In the genomic region with DNA sequence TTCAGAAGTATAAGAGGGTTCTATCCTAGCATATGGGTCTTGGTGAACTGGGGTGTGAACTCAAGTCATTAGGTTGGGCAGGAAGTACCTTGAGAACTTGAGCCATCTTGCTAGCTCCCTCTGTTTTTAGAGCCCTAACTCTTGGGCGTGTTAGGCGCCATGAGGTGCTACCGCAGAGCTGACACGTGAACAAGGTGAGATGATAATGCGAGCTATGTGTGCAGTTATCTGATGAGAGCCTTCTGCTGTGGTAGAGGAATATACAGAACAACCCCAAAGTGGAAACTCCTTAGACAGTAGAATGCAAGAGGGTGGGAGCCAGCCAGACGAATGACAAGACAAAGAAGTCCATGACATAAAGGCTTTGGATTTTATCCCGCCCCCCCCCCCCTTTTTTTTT, we compare ENCODE assay signal across 26 mouse cellular contexts. TPM values are rescaled to one million over a fixed set of nuclear protein-coding genes. Genes with fewer than 3 reads are reported as not detected.
A peak's percentile ranks its signal among the peaks of the same experiment; 100 is the strongest.
DNase-seq lines count a peak whose midpoint lies in the region; ATAC-seq lines count a peak whose summit lies in the region.
"Had no signal": no experiment of that assay in that cellular context is flagged by ENCODE, and none has a peak within 500 bp of the region (broad histone marks: within the 10 kb centered on the region; RNA-seq: fewer than 3 reads in every experiment).

No protein-coding gene starts in this region.

- H3K9ac ChIP-seq in forebrain, embryonic 12.5 days = no peak overlapping the region
- H3K9ac ChIP-seq in limb, embryonic 12.5 days (replicated peaks) = no peak overlapping the region
- H3K9ac ChIP-seq in neural tube, embryonic 15.5 days (replicated peaks) = no peak overlapping the region
- H3K9ac ChIP-seq: heart, embryonic 12.5 days; liver, embryonic 12.5 days; lung, embryonic 15.5 days; stomach, embryonic 15.5 days had no signal

- ATAC-seq in forebrain, embryonic 12.5 days (ENCODE audit: low FRiP score) = no peak
- no peak for ATAC-seq in limb, embryonic 12.5 days (ENCODE audit: insufficient number of reproducible peaks, insufficient read depth, low FRiP score, low TSS enrichment, low read depth)
- ATAC-seq in activated CD4-positive, CD25-positive, alpha-beta regulatory T cell, adult 4 months = peak; percentile 26
- ATAC-seq in neural tube, embryonic 15.5 days (ENCODE audit: low FRiP score) = no peak
- ATAC-seq in megakaryocyte-erythroid progenitor cell, adult 5-6 weeks (replicated peaks; ENCODE audit: low FRiP score, low TSS enrichment, poor library complexity, severe bottlenecking) = no peak
- ATAC-seq: liver, embryonic 12.5 days had no signal

- peaks cover 49% of the 10 kb centered on the region for H3K4me1 ChIP-seq in forebrain, embryonic 12.5 days
- peaks cover 62% of the 10 kb centered on the region for H3K4me1 ChIP-seq in forebrain, embryonic 10.5 days
- peaks cover 36% of the 10 kb centered on the region for H3K4me1 ChIP-seq in limb, embryonic 12.5 days (replicated peaks)
- peaks cover 50% of the 10 kb centered on the region for H3K4me1 ChIP-seq in limb, embryonic 10.5 days
- peaks cover 29% of the 10 kb centered on the region for H3K4me1 ChIP-seq in neural tube, embryonic 15.5 days

- 76% methylated on average over 7 of the region's 7 CpGs for WGBS in forebrain, embryonic 12.5 days
- WGBS in forebrain, embryonic 10.5 days = 83% methylated on average over 7 of the region's 7 CpGs
- 80% methylated on average over 7 of the region's 7 CpGs for WGBS in limb, embryonic 12.5 days
- WGBS in limb, embryonic 10.5 days = 85% methylated on average over 7 of the region's 7 CpGs
- 80% methylated on average over 7 of the region's 7 CpGs for WGBS in neural tube, embryonic 15.5 days

- no peaks in the 10 kb centered on the region for H3K9me3 ChIP-seq in forebrain, embryonic 12.5 days
- H3K9me3 ChIP-seq in forebrain, embryonic 10.5 days = no peaks in the 10 kb centered on the region
- no peaks in the 10 kb centered on the region for H3K9me3 ChIP-seq in limb, embryonic 12.5 days
- no peaks in the 10 kb centered on the region for H3K9me3 ChIP-seq in limb, embryonic 10.5 days (replicated peaks)
- no peaks in the 10 kb centered on the region for H3K9me3 ChIP-seq in neural tube, embryonic 15.5 days (replicated peaks)
- H3K9me3 ChIP-seq: heart, embryonic 12.5 days; liver, embryonic 12.5 days; lung, embryonic 15.5 days; midbrain, embryonic 10.5 days; stomach, embryonic 15.5 days had no signal

- peak overlapping the region; percentile 84; the same call in 1 of the 2 replicates for H3K27ac ChIP-seq in forebrain, embryonic 12.5 days
- H3K27ac ChIP-seq in forebrain, embryonic 10.5 days = no peak overlapping the region
- H3K27ac ChIP-seq in limb, embryonic 12.5 days = 0 out of 2 replicates have a peak overlapping the region, but pooled peaks have one; percentile 20
- H3K27ac ChIP-seq in limb, embryonic 10.5 days = no peak overlapping the region
- H3K27ac ChIP-seq in neural tube, embryonic 15.5 days (replicated peaks) = peak overlapping the region; percentile 82
- H3K27ac ChIP-seq: liver, embryonic 12.5 days; midbrain, embryonic 10.5 days; stomach, embryonic 15.5 days had no signal

- peaks cover 38% of the 10 kb centered on the region for H3K36me3 ChIP-seq in forebrain, embryonic 12.5 days (replicated peaks)
- peaks cover 50% of the 10 kb centered on the region for H3K36me3 ChIP-seq in forebrain, embryonic 10.5 days (replicated peaks)
- H3K36me3 ChIP-seq in limb, embryonic 12.5 days = peaks cover 41% of the 10 kb centered on the region
- peaks cover 43% of the 10 kb centered on the region for H3K36me3 ChIP-seq in limb, embryonic 10.5 days
- H3K36me3 ChIP-seq in neural tube, embryonic 15.5 days = peaks cover 34% of the 10 kb centered on the region

- DNase-seq in forebrain, embryonic 10.5 days (ENCODE audit: extremely low spot score, low spot score) = no peak
- DNase-seq in limb, embryonic 10.5 days (ENCODE audit: low spot score) = no peak
- no peak for DNase-seq in left cerebral cortex, adult 8-10 months (ENCODE audit: low spot score in 2 of 2)
- DNase-seq: adrenal gland, adult 2 months; cerebellum, adult 9-10 months; gastrocnemius, postnatal 10 days; heart, adult 11 months; heart, postnatal 36 days; kidney, adult 18-20 months; kidney, postnatal 10 days; layer of hippocampus, postnatal 36 days; left cerebral cortex, postnatal 4 days; lung, postnatal 4 days; right cerebral cortex, postnatal 25 days; thymus, adult 18-20 months had no signal

- no peak overlapping the region for H3K4me3 ChIP-seq in forebrain, embryonic 12.5 days (replicated peaks)
- no peak overlapping the region for H3K4me3 ChIP-seq in forebrain, embryonic 10.5 days
- no peak overlapping the region for H3K4me3 ChIP-seq in limb, embryonic 12.5 days (replicated peaks)
- no peak overlapping the region for H3K4me3 ChIP-seq in limb, embryonic 10.5 days
- H3K4me3 ChIP-seq in neural tube, embryonic 15.5 days (replicated peaks) = no peak overlapping the region
- H3K4me3 ChIP-seq: heart, embryonic 12.5 days; layer of hippocampus, adult 2 months; liver, embryonic 12.5 days; lung, embryonic 15.5 days; midbrain, embryonic 10.5 days; stomach, embryonic 15.5 days had no signal

- H3K4me2 ChIP-seq in forebrain, embryonic 12.5 days = no peak overlapping the region
- no peak overlapping the region for H3K4me2 ChIP-seq in limb, embryonic 12.5 days
- no peak overlapping the region for H3K4me2 ChIP-seq in neural tube, embryonic 15.5 days
- H3K4me2 ChIP-seq: heart, embryonic 12.5 days; liver, embryonic 12.5 days; lung, embryonic 15.5 days; stomach, embryonic 15.5 days had no signal

- H3K27me3 ChIP-seq in forebrain, embryonic 12.5 days = no peaks in the 10 kb centered on the region
- H3K27me3 ChIP-seq in forebrain, embryonic 10.5 days (ENCODE audit: poor library complexity, severe bottlenecking) = no peaks in the 10 kb centered on the region
- H3K27me3 ChIP-seq in limb, embryonic 12.5 days = no peaks in the 10 kb centered on the region
- H3K27me3 ChIP-seq in limb, embryonic 10.5 days (ENCODE audit: low read depth, poor library complexity, severe bottlenecking) = no peaks in the 10 kb centered on the region
- H3K27me3 ChIP-seq in neural tube, embryonic 15.5 days (replicated peaks) = no peaks in the 10 kb centered on the region
- H3K27me3 ChIP-seq: heart, embryonic 12.5 days; liver, embryonic 12.5 days; lung, embryonic 15.5 days; stomach, embryonic 15.5 days had no signal

RNA-seq across cellular contexts. Expression of gene Pigv, which starts 4.8 kb away (rescaled TPM):
- 17.3 and 18.0 TPM in 2 replicates for polyA plus RNA-seq in forebrain, embryonic 12.5 days (2016; fragmentation: Nextera tagmentation; extraction: Ambion mirVana)
- polyA plus RNA-seq in forebrain, embryonic 10.5 days (2016; fragmentation: Nextera tagmentation; extraction: Ambion mirVana) = 16.3 and 17.3 TPM in 2 replicates
- 16.3 and 21.6 TPM in 2 replicates for polyA plus RNA-seq in limb, embryonic 12.5 days (2016; fragmentation: Nextera tagmentation; extraction: Ambion mirVana)
- polyA plus RNA-seq in limb, embryonic 10.5 days (2016; fragmentation: Nextera tagmentation; extraction: Ambion mirVana) = 17.9 and 19.6 TPM in 2 replicates
- polyA plus RNA-seq in activated CD4-positive, CD25-positive, alpha-beta regulatory T cell, adult 4 months (2017; shearing (Covaris generic)) = 10 to 100 TPM; 10.6 to 11.9 TPM
- polyA plus RNA-seq in neural tube, embryonic 15.5 days (2015; fragmentation: Nextera tagmentation; extraction: Ambion mirVana) = 12.4 and 15.7 TPM in 2 replicates
- 10 to 100 TPM in 2 of 4 experiments, 1 to 10 TPM in 2; 8.4 to 10.9 (median 9.9) TPM for total RNA-seq in left cerebral cortex, adult 8-10 months (2022)
- 7.0 and 10.1 TPM in 2 replicates for total RNA-seq in megakaryocyte-erythroid progenitor cell, adult 5-6 weeks (2014; fragmentation: Nextera tagmentation)
- 2.3 and 12.4 TPM in 2 replicates for total RNA-seq in megakaryocyte-erythroid progenitor cell, adult 5-6 weeks (2017)

RNA-seq across cellular contexts. Expression of gene Zdhhc18, which starts 27.3 kb away (rescaled TPM):
- 2.8 and 4.6 TPM in 2 replicates for polyA plus RNA-seq in forebrain, embryonic 12.5 days (2016; fragmentation: Nextera tagmentation; extraction: Ambion mirVana)
- 2.4 and 2.8 TPM in 2 replicates for polyA plus RNA-seq in forebrain, embryonic 10.5 days (2016; fragmentation: Nextera tagmentation; extraction: Ambion mirVana)
- polyA plus RNA-seq in limb, embryonic 12.5 days (2016; fragmentation: Nextera tagmentation; extraction: Ambion mirVana) = 4.0 and 7.1 TPM in 2 replicates
- polyA plus RNA-seq in limb, embryonic 10.5 days (2016; fragmentation: Nextera tagmentation; extraction: Ambion mirVana) = 3.6 and 4.0 TPM in 2 replicates
- 10 to 100 TPM; 25.8 to 28.8 TPM for polyA plus RNA-seq in activated CD4-positive, CD25-positive, alpha-beta regulatory T cell, adult 4 months (2017; shearing (Covaris generic))
- polyA plus RNA-seq in neural tube, embryonic 15.5 days (2015; fragmentation: Nextera tagmentation; extraction: Ambion mirVana) = 4.3 and 7.0 TPM in 2 replicates
- 10 to 100 TPM; 33.8 to 57.7 (median 44.6) TPM for total RNA-seq in left cerebral cortex, adult 8-10 months (2022)
- 16.2 and 24.1 TPM in 2 replicates for total RNA-seq in megakaryocyte-erythroid progenitor cell, adult 5-6 weeks (2014; fragmentation: Nextera tagmentation)
- 5.0 and 8.1 TPM in 2 replicates for total RNA-seq in megakaryocyte-erythroid progenitor cell, adult 5-6 weeks (2017)

Comparison
In these comparisons a context has a peak if more than half of its experiments do, and no peak if none do; other contexts are left out.
1. H3K27ac ChIP-seq: peak in forebrain, embryonic 12.5 days (single experiment), limb, embryonic 12.5 days (single experiment) and neural tube, embryonic 15.5 days (single experiment); none in forebrain, embryonic 10.5 days (single experiment) and limb, embryonic 10.5 days (single experiment).